Mouse (Mus musculus) heart, embryonic 13.5 days (tissue): Measurements from ENCODE around the gene Tff2. TPM values are rescaled to one million over a fixed set of nuclear protein-coding genes. Genes with fewer than 3 reads are reported as not detected.

ENCODE experiments used
- ATAC-seq: fragments of 200-750 bp; cut with Nextera tagmentation; 2 replicates; pipeline ENCODE4 v1.8.0; 2017; ENCODE audit warnings: moderate TSS enrichment; ENCODE audit not compliant: insufficient number of reproducible peaks, low FRiP score, low TSS enrichment; ENCODE audit errors: extremely low read depth
- H3K27ac ChIP-seq: fragments of 300-500 bp; sonication (generic); replicated peaks from 2 replicates; pipeline ENCODE4 v1.5.1; 2015; ENCODE audit warnings: moderate library complexity, mild to moderate bottlenecking, inconsistent platforms
- H3K27me3 ChIP-seq: fragments of 300-500 bp; sonication (generic); replicated peaks from 2 replicates; pipeline ENCODE4 v1.6.1; 2015; ENCODE audit warnings: mild to moderate bottlenecking, inconsistent platforms
- H3K36me3 ChIP-seq: fragments of 300-500 bp; sonication (generic); 2 replicates; pipeline ENCODE4 v1.6.1; 2015; ENCODE audit warnings: mild to moderate bottlenecking, inconsistent platforms
- H3K4me1 ChIP-seq: fragments of 300-500 bp; sonication (generic); 2 replicates; pipeline ENCODE4 v1.6.1; 2015; ENCODE audit warnings: inconsistent platforms
- H3K4me2 ChIP-seq: fragments of 300-500 bp; sonication (generic); 2 replicates; pipeline ENCODE4 v1.6.1; 2015; ENCODE audit warnings: inconsistent platforms, mild to moderate bottlenecking, moderate library complexity
- H3K4me3 ChIP-seq: fragments of 300-500 bp; sonication (generic); 2 replicates; pipeline ENCODE4 v1.5.1; 2015; ENCODE audit warnings: moderate library complexity, mild to moderate bottlenecking, inconsistent platforms
- H3K9ac ChIP-seq: fragments of 300-500 bp; sonication (generic); 2 replicates; pipeline ENCODE4 v1.6.1; 2015; ENCODE audit warnings: inconsistent platforms, mild to moderate bottlenecking, moderate library complexity
- H3K9me3 ChIP-seq: fragments of 300-500 bp; sonication (generic); 2 replicates; pipeline ENCODE4 v1.6.1; 2016; ENCODE audit warnings: inconsistent platforms
- WGBS: fragments of 180-500 bp; shearing (Covaris S2); methylation state at CpG from one replicate; pipeline ENCODE4 v1.1.7; 2015; ENCODE audit warnings: mixed read lengths; 5-methylcytosine and 5-hydroxymethylcytosine counted together
- polyA plus RNA-seq: library from polyadenylated mRNA; unstranded; fragments of >200 nt; fragmentation: Nextera tagmentation; extraction: Ambion mirVana; gene quantifications from 2 replicates; pipeline ENCODE4 v1.2.1, GENCODE M21; 2015

Gene Tff2
- not detected in 2 replicates for polyA plus RNA-seq

DNA sequence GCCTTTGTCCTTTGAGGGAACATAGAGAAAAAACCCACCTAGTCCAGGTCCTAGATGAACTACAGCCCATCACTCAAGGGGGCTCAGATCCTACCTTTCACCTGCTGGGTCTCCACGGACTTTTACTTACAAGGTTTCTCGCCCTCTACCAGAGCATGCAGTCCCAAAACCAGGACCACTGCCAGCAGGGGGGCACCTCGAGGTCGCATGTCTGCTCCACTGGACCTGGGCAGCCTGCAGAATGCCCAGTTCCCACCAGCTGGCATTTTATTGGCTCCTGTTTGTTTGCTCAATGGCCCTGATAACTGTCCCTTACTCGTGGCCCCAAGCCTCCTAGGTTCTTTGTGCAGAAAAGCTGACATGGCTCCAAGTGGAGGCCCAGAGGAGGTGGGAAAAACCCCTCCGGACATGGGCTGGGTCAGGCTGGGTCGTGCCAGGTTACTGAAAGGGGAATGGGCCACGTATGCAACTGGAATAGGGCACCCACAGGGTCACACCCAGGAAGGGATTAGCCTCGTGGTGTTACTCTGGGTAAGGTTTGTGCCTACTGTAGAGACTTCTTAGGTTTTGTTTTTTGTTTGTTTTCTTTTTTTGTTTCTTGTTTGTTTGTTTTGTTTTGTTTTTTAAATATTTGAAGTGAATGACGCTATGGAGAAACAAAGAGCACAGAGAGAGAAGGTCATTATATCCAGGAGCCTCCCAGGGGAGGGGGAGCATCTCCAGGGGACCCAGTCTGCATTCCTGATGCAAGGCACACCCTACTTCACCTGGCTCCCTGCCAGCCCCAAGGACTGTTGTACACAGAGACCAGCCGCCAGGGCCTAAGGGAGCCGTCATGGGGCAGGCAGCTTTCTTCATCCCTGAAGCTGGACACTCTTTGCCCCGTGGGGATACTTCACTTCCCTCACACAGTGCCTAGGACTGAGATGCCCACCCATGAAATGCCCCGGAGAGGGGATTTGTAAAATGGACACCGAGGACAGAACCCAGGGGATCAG is at the start of gene Tff2:
Tff2 (minus strand) TSS at position 243 of the 998 bp plus-strand sequence.
- no peaks in the 10 kb centered on the region for H3K4me1 ChIP-seq
- H3K27ac ChIP-seq: no peak within 1 kb of the TSS
- no peak within 1 kb of the TSS for H3K4me3 ChIP-seq
- H3K9ac ChIP-seq: no peak within 1 kb of the TSS
- H3K9me3 ChIP-seq: 0 out of 2 replicates have a peak, but pooled peaks cover 4% of the 10 kb centered on the region
- H3K27me3 ChIP-seq: peaks cover 10% of the 10 kb centered on the region
- no peak within 1 kb of the TSS for H3K4me2 ChIP-seq
- WGBS: 58% methylated on average over 15 of the region's 15 CpGs
- H3K36me3 ChIP-seq: no peaks in the 10 kb centered on the region
- no peak for ATAC-seq

DNA sequence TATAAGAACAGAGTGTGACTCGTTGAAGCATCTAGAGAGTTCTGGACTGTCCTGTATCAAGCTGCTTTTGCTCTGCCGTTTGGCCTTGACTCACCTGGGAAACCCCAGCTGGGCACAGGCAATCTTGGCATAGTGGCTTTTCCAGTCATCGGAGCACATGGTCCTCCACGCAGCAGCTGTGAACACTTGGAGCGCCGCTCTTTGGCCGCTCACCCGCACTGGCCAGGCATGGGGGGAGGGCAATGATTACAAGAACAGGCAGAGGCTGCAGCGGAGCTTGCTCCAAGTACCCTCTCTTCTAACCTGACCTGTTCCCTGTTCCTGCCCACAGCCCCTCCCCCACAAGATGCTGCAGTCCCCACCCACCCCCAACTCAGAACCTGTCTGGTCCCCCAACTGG is 49.3 kb upstream of the Tff2 start:
- no peaks in the 10 kb centered on the region for H3K9me3 ChIP-seq
- 0 out of 2 replicates have a peak, but pooled peaks cover 3% of the 10 kb centered on the region for H3K27me3 ChIP-seq
- WGBS: 81% methylated on average over 9 of the region's 9 CpGs
- H3K4me1 ChIP-seq: no peaks in the 10 kb centered on the region
- H3K9ac ChIP-seq: no peak overlapping the region
- no peak overlapping the region for H3K4me2 ChIP-seq
- no peak overlapping the region for H3K27ac ChIP-seq
- no peak overlapping the region for H3K4me3 ChIP-seq
- no peaks in the 10 kb centered on the region for H3K36me3 ChIP-seq
- no peak for ATAC-seq

DNA sequence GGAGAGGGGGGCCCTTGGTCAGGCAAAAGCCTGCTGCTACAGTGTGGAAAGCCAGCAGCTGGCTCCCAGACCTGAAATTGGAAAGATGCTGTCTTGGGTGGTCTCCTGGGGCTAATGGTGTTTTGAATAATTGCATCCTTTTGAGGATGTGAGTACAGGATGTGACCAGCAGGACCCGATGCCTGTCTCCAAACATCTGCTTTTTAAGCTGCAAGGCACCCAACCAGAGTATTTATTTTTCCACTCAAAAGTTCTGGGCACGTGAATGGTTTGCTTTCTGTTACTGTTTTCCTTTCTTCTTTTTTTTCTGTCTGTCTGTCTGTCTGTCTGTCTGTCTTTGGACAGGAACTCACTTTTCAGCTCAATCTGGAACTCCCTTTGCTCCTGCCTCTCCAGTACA is 48.6 kb upstream of the Tff2 start:
- ATAC-seq: no peak
- H3K4me3 ChIP-seq: no peak overlapping the region
- H3K4me1 ChIP-seq: no peaks in the 10 kb centered on the region
- H3K9me3 ChIP-seq: no peaks in the 10 kb centered on the region
- H3K36me3 ChIP-seq: no peaks in the 10 kb centered on the region
- no peak overlapping the region for H3K27ac ChIP-seq
- H3K27me3 ChIP-seq: 0 out of 2 replicates have a peak, but pooled peaks cover 3% of the 10 kb centered on the region
- no peak overlapping the region for H3K9ac ChIP-seq
- H3K4me2 ChIP-seq: no peak overlapping the region
- 57% methylated on average over 2 of the region's 2 CpGs for WGBS

DNA sequence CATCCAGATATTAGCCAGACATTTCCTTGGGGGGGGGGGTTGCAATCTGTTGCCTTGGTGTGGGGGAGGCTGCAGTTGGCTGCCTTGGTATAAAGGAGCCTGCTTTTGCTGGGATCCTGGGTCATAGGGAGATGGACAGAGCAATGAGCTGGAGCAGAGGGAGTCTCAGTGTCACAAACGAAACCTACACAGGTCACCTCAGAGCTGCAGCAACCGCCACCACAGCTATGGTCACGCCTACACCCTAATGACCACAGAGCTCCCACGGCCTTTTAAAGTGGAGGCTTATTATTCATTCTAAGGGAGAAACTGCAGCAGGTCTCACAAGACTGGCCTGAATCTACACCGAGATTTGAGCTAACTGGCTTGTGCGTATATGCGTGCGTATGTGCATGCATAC is 47.7 kb upstream of the Tff2 start:
- Histone ChIP-seq H3K27me3 (0 out of 2 replicates have a peak, but pooled peaks cover 3% of the 10 kb centered on the region), H3K4me3 (no peak overlapping the region), H3K9ac (no peak overlapping the region), H3K27ac (no peak overlapping the region), H3K36me3 (no peaks in the 10 kb centered on the region), H3K9me3 (no peaks in the 10 kb centered on the region), H3K4me1 (no peaks in the 10 kb centered on the region), H3K4me2 (no peak overlapping the region)
- ATAC-seq: no peak
- 77% methylated on average over 8 of the region's 8 CpGs for WGBS

DNA sequence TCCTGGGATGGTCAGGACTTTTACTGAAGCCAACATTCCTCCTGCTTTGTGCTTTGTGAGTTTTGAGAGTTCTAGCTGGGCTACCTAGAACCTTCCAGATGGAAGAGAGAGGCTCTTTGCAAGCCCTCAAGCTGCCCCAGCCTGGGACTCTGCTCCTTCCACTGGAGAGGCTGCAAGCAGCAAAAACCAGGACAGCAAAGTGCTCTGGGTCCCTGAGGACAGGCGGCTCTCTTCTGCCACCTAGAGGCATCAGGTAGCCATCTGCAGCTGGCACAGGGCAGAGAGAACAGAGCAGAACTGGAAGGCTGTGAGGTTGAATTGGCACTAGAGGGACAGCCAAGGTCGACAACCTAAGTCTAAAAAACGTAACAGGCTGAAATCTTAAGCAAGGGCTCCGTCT is 43.3 kb upstream of the Tff2 start:
- WGBS: 25% methylated on average over 4 of the region's 4 CpGs
- Histone ChIP-seq H3K27me3 (0 out of 2 replicates have a peak, but pooled peaks cover 3% of the 10 kb centered on the region), H3K4me3 (no peak overlapping the region), H3K36me3 (no peaks in the 10 kb centered on the region), H3K4me1 (no peaks in the 10 kb centered on the region), H3K9me3 (no peaks in the 10 kb centered on the region), H3K27ac (no peak overlapping the region), H3K9ac (no peak overlapping the region), H3K4me2 (no peak overlapping the region)
- ATAC-seq: no peak

DNA sequence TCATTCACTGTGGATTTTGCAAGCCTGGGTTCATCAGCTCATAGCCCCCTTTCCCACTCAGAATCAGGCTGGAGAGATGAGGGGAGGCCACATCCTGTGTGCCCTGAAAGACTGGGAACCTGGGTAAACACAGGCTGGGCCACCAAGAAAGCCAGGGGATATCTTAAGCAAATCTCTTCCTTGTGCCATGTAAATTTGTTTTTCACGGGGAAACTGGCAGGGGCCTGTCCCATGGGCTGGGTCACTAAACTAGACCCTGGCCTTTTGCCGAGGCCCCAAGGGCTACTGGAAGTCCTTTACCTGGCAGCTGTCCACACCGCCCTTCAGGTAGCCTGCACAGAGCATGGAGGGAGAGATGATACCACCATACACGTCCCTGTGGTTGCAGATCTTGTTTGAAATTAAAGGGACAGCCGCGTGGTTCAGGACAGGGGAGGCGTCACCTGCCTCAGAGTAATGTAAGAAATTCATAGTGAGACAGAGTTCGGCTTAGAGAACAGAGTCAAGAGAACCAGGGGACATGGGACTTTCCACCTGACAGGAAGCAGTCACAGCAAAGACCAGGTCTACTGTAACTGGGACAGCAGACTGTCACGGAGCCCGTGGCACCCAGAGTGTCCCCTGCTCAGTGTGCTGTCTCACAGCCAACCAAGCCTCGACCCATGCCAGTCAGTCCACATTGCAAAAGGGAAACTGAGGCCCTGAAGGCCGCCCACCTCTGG is 40.3 kb upstream of the Tff2 start:
- Histone ChIP-seq H3K4me1 (no peaks in the 10 kb centered on the region), H3K9ac (no peak overlapping the region), H3K27ac (no peak overlapping the region), H3K36me3 (no peaks in the 10 kb centered on the region), H3K27me3 (peaks cover 14% of the 10 kb centered on the region; the same call in 1 of the 2 replicates), H3K4me3 (no peak overlapping the region), H3K9me3 (no peaks in the 10 kb centered on the region), H3K4me2 (no peak overlapping the region)
- ATAC-seq: no peak
- WGBS: 68% methylated on average over 12 of the region's 12 CpGs

DNA sequence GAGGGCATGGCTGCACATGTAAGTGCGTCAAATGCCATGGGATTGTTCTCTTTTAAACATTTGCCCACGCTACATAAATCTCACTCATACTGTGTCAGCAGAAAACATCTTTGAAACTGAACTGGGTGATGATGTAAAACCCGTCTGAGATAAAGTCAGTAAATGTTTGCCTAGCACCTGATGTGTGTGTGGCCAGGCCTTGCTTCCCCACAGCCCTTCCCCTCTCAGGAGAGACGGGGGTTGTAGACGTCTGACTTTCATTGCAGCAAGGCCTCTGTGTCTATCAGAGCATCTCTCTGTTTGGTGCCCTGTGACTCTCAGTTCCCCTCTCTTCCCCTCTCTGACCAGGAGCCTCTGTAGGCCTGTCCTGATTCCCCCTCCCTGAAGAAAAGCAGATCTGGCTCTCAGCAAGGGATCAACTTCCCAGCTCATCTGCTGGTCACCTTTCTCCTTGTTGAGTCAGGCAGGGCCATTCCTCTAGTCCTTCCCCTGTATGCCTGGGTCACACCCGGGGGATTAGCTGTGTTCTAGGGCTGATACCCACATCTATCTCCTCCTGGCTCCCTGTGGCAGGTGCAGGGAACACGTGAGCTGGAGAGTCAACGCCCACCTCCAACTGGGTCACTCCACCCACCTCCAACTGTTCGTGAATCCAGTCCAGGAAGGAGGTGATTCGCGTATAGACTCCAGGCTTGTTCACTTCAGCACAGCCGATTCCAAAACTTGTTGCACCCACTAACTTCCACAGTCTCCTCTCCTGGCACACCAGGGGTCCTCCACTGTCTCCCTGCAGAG is 39.3 kb upstream of the Tff2 start:
- Histone ChIP-seq H3K4me3 (no peak overlapping the region), H3K4me1 (no peaks in the 10 kb centered on the region), H3K4me2 (no peak overlapping the region), H3K9ac (no peak overlapping the region), H3K27ac (no peak overlapping the region), H3K36me3 (no peaks in the 10 kb centered on the region), H3K9me3 (no peaks in the 10 kb centered on the region), H3K27me3 (peaks cover 12% of the 10 kb centered on the region; the same call in 1 of the 2 replicates)
- WGBS: 63% methylated on average over 12 of the region's 12 CpGs
- no peak for ATAC-seq

DNA sequence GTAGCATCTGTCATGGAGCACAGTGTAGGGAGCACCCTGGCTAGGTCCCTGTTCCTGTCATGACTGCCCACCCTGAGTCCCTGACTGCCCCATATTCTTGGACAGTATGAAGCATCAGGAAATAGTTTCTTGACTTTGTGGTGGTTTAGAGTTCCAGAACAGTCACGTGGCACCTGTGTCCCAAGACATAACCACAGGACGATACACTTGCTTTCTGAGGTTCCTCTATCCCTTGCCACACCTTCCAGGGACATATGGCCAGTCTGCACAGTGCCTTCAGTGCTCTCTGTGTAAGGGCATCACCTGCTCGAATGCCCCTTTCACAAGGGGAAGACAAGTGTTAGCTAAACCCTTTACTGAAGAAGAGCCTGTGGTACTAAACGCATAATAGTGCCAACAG is 37.4 kb upstream of the Tff2 start:
- no peak for ATAC-seq
- Histone ChIP-seq H3K27me3 (peaks cover 16% of the 10 kb centered on the region; the same call in 1 of the 2 replicates), H3K9ac (no peak overlapping the region), H3K36me3 (no peaks in the 10 kb centered on the region), H3K27ac (no peak overlapping the region), H3K4me3 (no peak overlapping the region), H3K4me2 (no peak overlapping the region), H3K4me1 (no peaks in the 10 kb centered on the region), H3K9me3 (no peaks in the 10 kb centered on the region)
- WGBS: 65% methylated on average over 4 of the region's 4 CpGs

DNA sequence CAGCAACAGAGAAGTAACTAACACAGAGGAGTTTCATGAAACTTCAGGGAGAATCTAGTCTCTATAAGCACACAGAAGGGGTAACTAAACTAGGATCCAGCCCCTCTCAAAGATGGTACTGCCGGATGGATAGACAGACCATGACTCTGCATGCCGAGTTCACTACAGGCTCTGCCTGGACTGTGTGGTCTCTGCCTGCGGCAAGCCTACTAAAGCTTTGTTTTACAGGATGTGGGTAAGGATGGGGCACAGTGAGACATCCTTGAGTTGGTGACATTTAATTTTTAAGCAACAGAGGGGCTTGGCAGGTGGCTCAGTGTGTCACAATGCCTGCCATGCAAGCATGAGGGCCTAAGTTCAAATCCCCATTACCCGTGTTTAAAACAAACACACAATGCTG is 32.2 kb upstream of the Tff2 start:
- Histone ChIP-seq H3K9me3 (no peaks in the 10 kb centered on the region), H3K4me2 (no peak overlapping the region), H3K4me1 (no peaks in the 10 kb centered on the region), H3K4me3 (no peak overlapping the region), H3K27ac (no peak overlapping the region), H3K36me3 (no peaks in the 10 kb centered on the region), H3K9ac (no peak overlapping the region), H3K27me3 (peaks cover 16% of the 10 kb centered on the region; the same call in 1 of the 2 replicates)
- WGBS: 81% methylated on average over 4 of the region's 4 CpGs
- ATAC-seq: no peak

DNA sequence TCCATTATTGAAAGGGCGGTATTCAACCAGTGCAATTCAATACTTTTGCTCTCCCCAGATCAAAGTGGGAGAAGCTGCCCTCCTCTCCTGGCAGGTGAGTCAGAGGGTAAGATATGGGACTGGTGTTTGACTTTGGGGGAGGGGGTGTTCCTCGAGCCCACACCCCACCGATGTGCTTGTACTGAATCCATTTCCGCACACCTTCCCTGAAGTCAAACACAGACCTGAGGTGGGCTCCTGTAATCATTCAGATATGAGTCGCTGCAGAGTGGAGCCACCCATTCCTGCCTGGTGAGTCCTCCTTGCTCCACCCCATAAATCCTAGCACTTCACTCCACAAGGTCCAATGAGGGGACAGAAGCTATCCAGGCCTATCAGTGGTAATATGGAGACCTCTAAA is 25.7 kb upstream of the Tff2 start:
- WGBS: 81% methylated on average over 5 of the region's 5 CpGs
- no peak overlapping the region for H3K4me3 ChIP-seq
- ATAC-seq: no peak

DNA sequence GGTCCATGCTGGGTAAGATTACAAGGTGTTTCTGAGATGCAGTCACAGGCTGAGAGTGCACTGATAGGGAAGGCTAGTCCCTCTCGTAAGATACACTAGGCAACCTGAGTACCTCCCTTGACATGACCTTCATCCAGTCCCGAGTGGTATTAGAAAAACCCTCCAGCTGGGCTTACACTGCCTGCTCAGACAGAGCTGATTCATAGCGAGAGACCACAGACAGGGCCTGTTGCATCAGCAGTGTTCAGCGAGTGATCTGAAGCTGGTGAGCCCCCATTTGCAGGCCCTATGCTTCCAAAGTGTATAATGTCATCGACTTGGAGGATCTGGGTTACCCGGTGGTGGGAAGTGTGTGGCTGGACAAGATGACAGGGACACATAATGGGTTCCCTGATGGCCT is 21.0 kb upstream of the Tff2 start, which contains the start of gene Tff1:
Tff1 (minus strand) TSS at position 151 of the 400 bp plus-strand sequence.
- H3K9ac ChIP-seq: no peak within 1 kb of the TSS
- no peak for ATAC-seq
- no peaks in the 10 kb centered on the region for H3K9me3 ChIP-seq

More for the DNA sequence above, 25.7 kb upstream of the Tff2 start:
- H3K27me3 ChIP-seq: no peaks in the 10 kb centered on the region
- H3K27ac ChIP-seq: no peak overlapping the region
- H3K36me3 ChIP-seq: no peaks in the 10 kb centered on the region
- no peak overlapping the region for H3K9ac ChIP-seq
- no peaks in the 10 kb centered on the region for H3K4me1 ChIP-seq
- no peaks in the 10 kb centered on the region for H3K9me3 ChIP-seq
- no peak overlapping the region for H3K4me2 ChIP-seq

More for the DNA sequence above, 21.0 kb upstream of the Tff2 start, which contains the start of gene Tff1:
- Histone ChIP-seq H3K36me3 (no peaks in the 10 kb centered on the region), H3K27me3 (no peaks in the 10 kb centered on the region), H3K4me3 (no peak within 1 kb of the TSS), H3K27ac (no peak within 1 kb of the TSS), H3K4me1 (no peaks in the 10 kb centered on the region), H3K4me2 (no peak within 1 kb of the TSS)
- 55% methylated on average over 6 of the region's 6 CpGs for WGBS
